Mouse (Mus musculus) brain, embryonic 18.5 days (tissue): ENCODE measurements at regions not wholly inside any gene's neighbourhood (a gene's known extent, or its start where the extent isn't known, plus 50 kb on each side); places are given as distances from the start of the nearest gene placed in this dataset.

ENCODE experiments used
- DNase-seq: peaks from one replicate; pipeline ENCODE4 v3.0.0-alpha.2; 2012; ENCODE audit warnings: low read depth, low spot score

- DNase-seq, result no peak
Measured at GRCm38 (mm10) chr12:26143411-26143810, 271.6 kb downstream of the Rnf144a start.

GRCm38 (mm10) chr12:26130811-26131210 is 284.2 kb downstream of the Rnf144a start:
- no peak for DNase-seq

GRCm38 (mm10) chr12:26130011-26130410 is 285.0 kb downstream of the Rnf144a start:
- DNase-seq, result no peak

GRCm38 (mm10) chr12:26129511-26129910 is 285.5 kb downstream of the Rnf144a start:
- no peak for DNase-seq

GRCm38 (mm10) chr12:26128851-26129250 is 286.2 kb downstream of the Rnf144a start:
- DNase-seq, result no peak

- DNase-seq, result no peak
Measured at GRCm38 (mm10) chr12:26126260-26126659, 288.8 kb downstream of the Rnf144a start.

GRCm38 (mm10) chr12:26124211-26124610 is 290.8 kb downstream of the Rnf144a start:
- no peak for DNase-seq

- DNase-seq, result no peak
Measured at GRCm38 (mm10) chr12:26115339-26115912, 299.6 kb downstream of the Rnf144a start.

GRCm38 (mm10) chr12:26112166-26113019 is 302.7 kb downstream of the Rnf144a start:
- no peak for DNase-seq

GRCm38 (mm10) chr12:26109866-26110265 is 305.2 kb downstream of the Rnf144a start:
- no peak for DNase-seq

- no peak for DNase-seq
Measured at GRCm38 (mm10) chr12:26104372-26104771, 310.7 kb downstream of the Rnf144a start.

GRCm38 (mm10) chr12:26102384-26102783 is 312.7 kb downstream of the Rnf144a start:
- no peak for DNase-seq

GRCm38 (mm10) chr12:26100140-26100539 is 314.9 kb downstream of the Rnf144a start:
- no peak for DNase-seq

GRCm38 (mm10) chr12:26099176-26099575 is 315.9 kb downstream of the Rnf144a start:
- DNase-seq, result no peak

GRCm38 (mm10) chr12:26092311-26092710 is 322.7 kb downstream of the Rnf144a start:
- no peak for DNase-seq

- no peak for DNase-seq
Measured at GRCm38 (mm10) chr12:26091865-26092264, 323.2 kb downstream of the Rnf144a start.

- DNase-seq, result no peak
Measured at GRCm38 (mm10) chr12:26088389-26088788, 326.7 kb downstream of the Rnf144a start.

GRCm38 (mm10) chr12:26086923-26087322 is 328.1 kb downstream of the Rnf144a start:
- peak; percentile 47 for DNase-seq

GRCm38 (mm10) chr12:26086414-26086813 is 328.6 kb downstream of the Rnf144a start:
- DNase-seq, result peak; percentile 32

- DNase-seq, result no peak
Measured at GRCm38 (mm10) chr12:26079061-26079625, 335.9 kb downstream of the Rnf144a start.

- DNase-seq, result no peak
Measured at GRCm38 (mm10) chr12:26075638-26076254, 339.3 kb downstream of the Rnf144a start.

GRCm38 (mm10) chr12:26072180-26072579 is 342.9 kb downstream of the Rnf144a start:
- no peak for DNase-seq
